Mouse (Mus musculus): ENCODE measurements around the gene Cttnbp2. TPM values are rescaled to one million over a fixed set of nuclear protein-coding genes. Genes with fewer than 3 reads are reported as not detected.

Gene Cttnbp2
- 32.2 and 33.9 TPM in 2 replicates for total RNA-seq (2014; rRNA removed)
- polyA plus RNA-seq (2015; fragmentation: Nextera tagmentation; extraction: Ambion mirVana) = 23.6 and 27.3 TPM in 2 replicates

- peaks cover 3% of the 10 kb centered on the region; the same call in 1 of the 2 replicates for H3K4me1 ChIP-seq (ENCODE audit: insufficient read depth, low read length)
- peak within 1 kb of the TSS; percentile 99 for H3K9ac ChIP-seq (replicated peaks; ENCODE audit: low read length, poor library complexity, severe bottlenecking)
- H3K9me3 ChIP-seq (ENCODE audit: low read length) = no peaks in the 10 kb centered on the region
- DNase-seq (ENCODE audit: low spot score) = peak; percentile 79
- WGBS = under 1% methylated on average over 67 of the region's 70 CpGs
- no peak for TF ChIP-seq CTCF (IDR thresholded peaks at IDR 0.05)
- H3K36me3 ChIP-seq (ENCODE audit: insufficient read depth, low read length) = no peaks in the 10 kb centered on the region
- peak within 1 kb of the TSS; percentile 94 for H3K4me3 ChIP-seq (ENCODE audit: low read depth, low read length)
- H3K27me3 ChIP-seq (ENCODE audit: insufficient read depth, low read length) = no peaks in the 10 kb centered on the region
- peak within 1 kb of the TSS; percentile 91 for H3K27ac ChIP-seq (ENCODE audit: low read depth, low read length)
- ATAC-seq (ENCODE audit: low FRiP score) = peak; percentile 93
- peak within 1 kb of the TSS; percentile 72 for H3K4me2 ChIP-seq (ENCODE audit: low read depth, low read length, poor library complexity, severe bottlenecking)
Measured at GRCm38 (mm10) chr6:18514480-18515352, at the start of gene Cttnbp2. Gene Cttnbp2 (minus strand): TSS chr6:18514843.

- ATAC-seq (ENCODE audit: low FRiP score) (no peak), DNase-seq (ENCODE audit: low spot score) (no peak)
- Histone ChIP-seq H3K9ac (replicated peaks; ENCODE audit: low read length, poor library complexity, severe bottlenecking) (no peak overlapping the region), H3K27me3 (ENCODE audit: insufficient read depth, low read length) (no peaks in the 10 kb centered on the region), H3K4me2 (ENCODE audit: low read depth, low read length, poor library complexity, severe bottlenecking) (no peak overlapping the region), H3K4me1 (ENCODE audit: insufficient read depth, low read length) (no peaks in the 10 kb centered on the region), H3K27ac (ENCODE audit: low read depth, low read length) (no peak overlapping the region), H3K36me3 (ENCODE audit: insufficient read depth, low read length) (no peaks in the 10 kb centered on the region), H3K9me3 (ENCODE audit: low read length) (no peaks in the 10 kb centered on the region), H3K4me3 (ENCODE audit: low read depth, low read length) (no peak overlapping the region)
- no peak for TF ChIP-seq CTCF (IDR thresholded peaks at IDR 0.05)
- 92% methylated on average over 1 of the region's 1 CpGs for WGBS
Measured at GRCm38 (mm10) chr6:18559019-18559418, 44.4 kb upstream of the Cttnbp2 start.

- Histone ChIP-seq H3K4me1 (ENCODE audit: insufficient read depth, low read length) (0 out of 2 replicates have a peak, but pooled peaks cover 3% of the 10 kb centered on the region), H3K9ac (replicated peaks; ENCODE audit: low read length, poor library complexity, severe bottlenecking) (no peak overlapping the region), H3K36me3 (ENCODE audit: insufficient read depth, low read length) (no peaks in the 10 kb centered on the region), H3K4me2 (ENCODE audit: low read depth, low read length, poor library complexity, severe bottlenecking) (peak overlapping the region; percentile 39), H3K9me3 (ENCODE audit: low read length) (no peaks in the 10 kb centered on the region), H3K4me3 (ENCODE audit: low read depth, low read length) (no peak overlapping the region), H3K27ac (ENCODE audit: low read depth, low read length) (no peak overlapping the region), H3K27me3 (ENCODE audit: insufficient read depth, low read length) (no peaks in the 10 kb centered on the region)
- WGBS = 54% methylated on average over 24 of the region's 24 CpGs
- no peak for ATAC-seq (ENCODE audit: low FRiP score)
- TF ChIP-seq CTCF (IDR thresholded peaks at IDR 0.05) = no peak
- peak; percentile 2 for DNase-seq (ENCODE audit: low spot score)
Measured at GRCm38 (mm10) chr6:18547516-18548465, 33.1 kb upstream of the Cttnbp2 start.

- H3K4me2 ChIP-seq (ENCODE audit: low read depth, low read length, poor library complexity, severe bottlenecking) = no peak overlapping the region
- 67% methylated on average over 2 of the region's 2 CpGs for WGBS
Measured at GRCm38 (mm10) chr6:18543878-18544277, 29.2 kb upstream of the Cttnbp2 start.

GRCm38 (mm10) chr6:18540396-18540795, 25.8 kb upstream of the Cttnbp2 start:
- Histone ChIP-seq H3K9me3 (ENCODE audit: low read length) (no peaks in the 10 kb centered on the region), H3K27me3 (ENCODE audit: insufficient read depth, low read length) (no peaks in the 10 kb centered on the region), H3K27ac (ENCODE audit: low read depth, low read length) (no peak overlapping the region), H3K4me3 (ENCODE audit: low read depth, low read length) (no peak overlapping the region), H3K4me2 (ENCODE audit: low read depth, low read length, poor library complexity, severe bottlenecking) (no peak overlapping the region), H3K4me1 (ENCODE audit: insufficient read depth, low read length) (no peaks in the 10 kb centered on the region), H3K9ac (replicated peaks; ENCODE audit: low read length, poor library complexity, severe bottlenecking) (no peak overlapping the region), H3K36me3 (ENCODE audit: insufficient read depth, low read length) (no peaks in the 10 kb centered on the region)
- TF ChIP-seq CTCF (IDR thresholded peaks at IDR 0.05) = no peak
- DNase-seq (ENCODE audit: low spot score) (no peak), ATAC-seq (ENCODE audit: low FRiP score) (no peak)
- WGBS = 80% methylated on average over 4 of the region's 4 CpGs

More at GRCm38 (mm10) chr6:18543878-18544277, 29.2 kb upstream of the Cttnbp2 start:
- H3K4me3 ChIP-seq (ENCODE audit: low read depth, low read length) = no peak overlapping the region
- no peaks in the 10 kb centered on the region for H3K9me3 ChIP-seq (ENCODE audit: low read length)
- H3K9ac ChIP-seq (replicated peaks; ENCODE audit: low read length, poor library complexity, severe bottlenecking) = no peak overlapping the region
- no peaks in the 10 kb centered on the region for H3K36me3 ChIP-seq (ENCODE audit: insufficient read depth, low read length)
- no peak for ATAC-seq (ENCODE audit: low FRiP score)
- no peak overlapping the region for H3K27ac ChIP-seq (ENCODE audit: low read depth, low read length)
- no peaks in the 10 kb centered on the region for H3K27me3 ChIP-seq (ENCODE audit: insufficient read depth, low read length)
- 0 out of 2 replicates have a peak, but pooled peaks cover 3% of the 10 kb centered on the region for H3K4me1 ChIP-seq (ENCODE audit: insufficient read depth, low read length)
- no peak for TF ChIP-seq CTCF (IDR thresholded peaks at IDR 0.05)
- DNase-seq (ENCODE audit: low spot score) = peak; percentile 8

Measured in midbrain, postnatal 0 days (tissue).